Mouse (Mus musculus) neural tube, embryonic 14.5 days (tissue): ENCODE results near the gene Eef1e1. TPM values are rescaled to one million over a fixed set of nuclear protein-coding genes. Genes with fewer than 3 reads are reported as not detected.
"Not testable (repeated sequence)": the region's sequence is repeated elsewhere in the genome, so short reads cannot be mapped to it uniquely, and the experiment has no call there.

ENCODE experiments used
- ATAC-seq: fragments of 200-750 bp; cut with Nextera tagmentation; 2 replicates; pipeline ENCODE4 v1.8.0; 2017; ENCODE audit warnings: low read depth, mild to moderate bottlenecking, moderate TSS enrichment, moderate library complexity
- H3K27ac ChIP-seq: fragments of 300-500 bp; sonication (generic); 2 replicates; pipeline ENCODE4 v1.5.1; 2014; ENCODE audit warnings: low read depth, mild to moderate bottlenecking, control low read depth, low read length, moderate library complexity, mixed read lengths
- H3K27me3 ChIP-seq: fragments of 300-500 bp; sonication (generic); 2 replicates; pipeline ENCODE4 v1.6.1; 2014; ENCODE audit warnings: low read length; ENCODE audit not compliant: control insufficient read depth, insufficient read depth
- H3K36me3 ChIP-seq: fragments of 300-500 bp; sonication (generic); 2 replicates; pipeline ENCODE4 v1.6.1; 2014; ENCODE audit warnings: low read length, mixed read lengths; ENCODE audit not compliant: control insufficient read depth, insufficient read depth
- H3K4me1 ChIP-seq: fragments of 300-500 bp; sonication (generic); 2 replicates; pipeline ENCODE4 v1.6.1; 2014; ENCODE audit warnings: low read length; ENCODE audit not compliant: control insufficient read depth, insufficient read depth
- H3K4me2 ChIP-seq: fragments of 300-500 bp; sonication (generic); 2 replicates; pipeline ENCODE4 v1.6.1; 2014; ENCODE audit warnings: mild to moderate bottlenecking, low read depth, low read length, control low read depth
- H3K4me3 ChIP-seq: fragments of 300-500 bp; sonication (generic); 2 replicates; pipeline ENCODE4 v1.5.1; 2014; ENCODE audit warnings: low read depth, low read length, control low read depth, mixed read lengths
- H3K9ac ChIP-seq: fragments of 300-500 bp; sonication (generic); replicated peaks from 2 replicates; pipeline ENCODE4 v1.6.1; 2014; ENCODE audit warnings: low read depth, mild to moderate bottlenecking, control low read depth, low read length, mixed read lengths
- H3K9me3 ChIP-seq: fragments of 300-500 bp; sonication (generic); 2 replicates; pipeline ENCODE4 v1.6.1; 2016; ENCODE audit warnings: low read length; ENCODE audit not compliant: control insufficient read depth
- WGBS: fragments of 180-500 bp; shearing (Covaris S2); extraction: QIAGEN DNeasy Blood & Tissue Kit; methylation state at CpG from one replicate; pipeline ENCODE4 v1.1.7; 2014; 5-methylcytosine and 5-hydroxymethylcytosine counted together
- polyA plus RNA-seq: library from polyadenylated mRNA; unstranded; fragments of >200 nt; fragmentation: Nextera tagmentation; extraction: Ambion mirVana; gene quantifications from 2 replicates; pipeline ENCODE4 v1.2.1, GENCODE M21; 2014

Eef1e1 gene
- 84.0 and 109 TPM in 2 replicates for polyA plus RNA-seq

DNA sequence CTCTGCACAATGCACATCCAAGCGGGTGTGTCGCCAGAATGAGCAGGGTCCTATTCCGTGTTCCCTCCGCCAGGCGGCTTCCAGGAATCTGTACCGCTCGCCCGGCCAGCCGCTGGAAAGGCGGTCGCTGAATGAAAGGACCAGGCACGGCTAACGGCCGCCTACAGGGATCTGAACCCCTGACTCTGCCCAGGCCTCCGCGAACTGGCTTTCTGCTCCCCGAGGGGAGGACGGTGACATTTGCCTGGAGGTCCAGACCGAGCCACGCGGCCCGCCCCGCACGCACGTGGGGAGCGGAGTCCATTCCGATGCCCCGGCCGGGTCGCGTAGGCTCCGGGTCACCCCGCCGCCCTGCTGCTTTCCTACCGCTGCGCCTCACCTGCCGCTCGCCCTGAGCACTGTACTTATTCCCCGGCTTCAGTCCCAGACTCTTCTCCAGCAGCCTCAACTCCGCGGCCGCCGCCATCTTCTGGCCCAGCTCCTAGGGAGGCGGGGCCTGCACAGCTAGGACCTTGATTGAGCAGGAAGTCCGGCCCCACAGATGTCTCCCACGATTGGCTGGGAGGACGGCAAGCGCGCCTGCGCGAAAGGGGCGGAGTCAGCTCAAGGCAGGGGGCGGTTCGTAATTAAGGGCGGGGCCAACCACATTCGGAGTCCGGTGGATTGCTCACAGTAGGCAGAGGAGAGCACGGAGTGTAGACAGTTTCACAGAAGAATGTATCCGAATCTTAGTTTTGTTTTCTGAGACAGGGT lies at the start of gene Eef1e1:
Eef1e1 (minus strand) TSS at position 531 of the 753 bp plus-strand sequence.
- H3K4me3 ChIP-seq = peak within 1 kb of the TSS; percentile 91
- WGBS = under 1% methylated on average over 47 of the region's 59 CpGs
- peak within 1 kb of the TSS; percentile 70 for H3K4me2 ChIP-seq
- no peaks in the 10 kb centered on the region for H3K27me3 ChIP-seq
- peak within 1 kb of the TSS; percentile 73 for H3K27ac ChIP-seq
- peaks cover 6% of the 10 kb centered on the region; the same call in 1 of the 2 replicates for H3K4me1 ChIP-seq
- no peaks in the 10 kb centered on the region for H3K9me3 ChIP-seq
- peak; percentile 99 for ATAC-seq
- peak within 1 kb of the TSS; percentile 81 for H3K9ac ChIP-seq
- peaks cover 26% of the 10 kb centered on the region for H3K36me3 ChIP-seq

DNA sequence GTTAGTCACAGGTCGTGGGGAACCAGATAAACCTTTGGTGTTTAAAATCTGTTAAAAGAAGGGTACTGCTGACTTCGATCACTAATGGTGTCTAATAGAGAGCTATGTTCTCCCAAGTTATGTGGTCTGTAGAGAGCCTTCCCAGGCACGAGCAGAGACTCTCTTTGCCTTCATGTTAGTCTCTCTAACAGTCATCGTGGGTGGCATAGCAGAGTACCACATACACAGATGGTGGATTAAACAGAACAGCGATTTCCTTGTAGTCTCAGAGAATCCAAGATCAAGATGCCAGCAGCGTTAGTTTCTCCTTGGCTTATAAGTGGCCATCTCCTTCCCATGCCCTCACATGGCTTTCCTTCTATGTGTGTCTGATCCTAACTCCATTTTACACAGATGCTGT lies 32.0 kb upstream of the Eef1e1 start:
- Histone ChIP-seq H3K27ac (no peak overlapping the region), H3K4me3 (no peak overlapping the region), H3K9me3 (no peaks in the 10 kb centered on the region), H3K4me1 (no peaks in the 10 kb centered on the region), H3K4me2 (no peak overlapping the region), H3K27me3 (no peaks in the 10 kb centered on the region), H3K36me3 (no peaks in the 10 kb centered on the region), H3K9ac (no peak overlapping the region)
- WGBS = 85% methylated on average over 6 of the region's 6 CpGs
- no peak for ATAC-seq

DNA sequence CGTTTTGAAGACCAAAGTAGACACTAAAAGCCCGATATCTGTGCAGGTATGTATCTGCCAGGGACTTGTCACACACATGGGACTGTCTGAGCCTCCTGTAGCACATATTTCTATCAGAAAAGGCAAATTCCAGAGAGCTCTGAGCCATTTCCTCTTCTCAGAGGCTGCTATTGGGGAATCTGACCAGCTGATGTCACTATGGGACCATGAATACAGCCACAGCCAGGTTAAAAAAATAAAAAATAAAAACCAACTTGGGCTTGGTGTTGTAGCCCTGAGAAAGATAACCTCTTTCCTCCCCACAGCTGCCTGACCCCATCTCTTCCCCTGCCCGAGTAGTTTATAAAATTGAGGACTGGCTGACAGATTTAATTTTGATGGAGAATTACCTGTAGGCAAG lies 31.2 kb upstream of the Eef1e1 start:
- Histone ChIP-seq H3K36me3 (no peaks in the 10 kb centered on the region), H3K4me1 (no peaks in the 10 kb centered on the region), H3K27me3 (no peaks in the 10 kb centered on the region), H3K4me3 (no peak overlapping the region), H3K9ac (no peak overlapping the region), H3K9me3 (no peaks in the 10 kb centered on the region), H3K27ac (no peak overlapping the region), H3K4me2 (no peak overlapping the region)
- 62% methylated on average over 3 of the region's 3 CpGs for WGBS
- peak; percentile 60; the same call in 1 of the 2 replicates for ATAC-seq

DNA sequence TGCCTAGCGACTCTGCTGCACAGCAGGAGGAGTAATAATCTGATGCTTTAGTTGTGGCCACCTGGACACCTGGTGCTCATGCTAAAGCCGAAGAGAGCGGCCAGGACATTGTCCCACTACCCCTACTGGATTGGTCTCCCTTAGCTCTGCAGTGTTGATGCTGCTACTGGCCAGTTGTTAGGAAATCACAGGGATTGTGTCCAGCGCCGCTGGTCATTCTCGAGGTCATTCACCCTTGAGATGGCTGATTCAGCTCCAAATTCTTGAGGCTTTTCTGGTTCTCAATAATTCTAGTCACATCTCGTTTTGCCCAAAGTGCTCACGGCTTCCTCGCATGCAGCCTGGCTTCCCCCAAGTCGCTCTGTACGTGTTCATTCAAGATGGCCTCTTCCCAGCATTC lies 29.9 kb upstream of the Eef1e1 start:
- no peaks in the 10 kb centered on the region for H3K9me3 ChIP-seq
- no peak overlapping the region for H3K27ac ChIP-seq
- no peaks in the 10 kb centered on the region for H3K36me3 ChIP-seq
- no peaks in the 10 kb centered on the region for H3K4me1 ChIP-seq
- 90% methylated on average over 11 of the region's 11 CpGs for WGBS
- ATAC-seq = no peak
- no peak overlapping the region for H3K4me2 ChIP-seq
- H3K27me3 ChIP-seq = no peaks in the 10 kb centered on the region
- H3K9ac ChIP-seq = no peak overlapping the region
- no peak overlapping the region for H3K4me3 ChIP-seq

DNA sequence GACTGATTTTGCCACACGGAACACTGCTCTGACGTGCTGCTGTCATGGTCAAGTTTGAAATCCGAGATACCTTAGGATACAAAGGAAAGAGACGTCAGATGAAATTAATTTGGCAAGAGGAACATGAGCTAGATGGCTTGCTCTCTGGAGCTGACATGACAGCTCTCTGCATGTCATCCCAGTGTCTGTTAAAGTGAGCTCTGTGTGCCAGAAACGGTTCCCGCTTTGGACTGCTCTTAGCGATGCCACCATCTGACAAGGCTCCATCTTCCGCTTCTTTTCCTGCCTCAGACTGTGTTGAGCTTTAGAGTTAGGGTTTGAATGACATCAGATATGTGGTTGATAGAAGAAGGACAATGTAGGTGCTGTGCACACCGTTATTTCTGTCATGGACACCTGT lies 13.5 kb upstream of the Eef1e1 start:
- Histone ChIP-seq H3K27me3 (no peaks in the 10 kb centered on the region), H3K4me2 (no peak overlapping the region), H3K9ac (no peak overlapping the region), H3K9me3 (no peaks in the 10 kb centered on the region), H3K27ac (no peak overlapping the region), H3K36me3 (no peaks in the 10 kb centered on the region), H3K4me1 (no peaks in the 10 kb centered on the region), H3K4me3 (no peak overlapping the region)
- WGBS = 90% methylated on average over 9 of the region's 9 CpGs
- no peak for ATAC-seq

DNA sequence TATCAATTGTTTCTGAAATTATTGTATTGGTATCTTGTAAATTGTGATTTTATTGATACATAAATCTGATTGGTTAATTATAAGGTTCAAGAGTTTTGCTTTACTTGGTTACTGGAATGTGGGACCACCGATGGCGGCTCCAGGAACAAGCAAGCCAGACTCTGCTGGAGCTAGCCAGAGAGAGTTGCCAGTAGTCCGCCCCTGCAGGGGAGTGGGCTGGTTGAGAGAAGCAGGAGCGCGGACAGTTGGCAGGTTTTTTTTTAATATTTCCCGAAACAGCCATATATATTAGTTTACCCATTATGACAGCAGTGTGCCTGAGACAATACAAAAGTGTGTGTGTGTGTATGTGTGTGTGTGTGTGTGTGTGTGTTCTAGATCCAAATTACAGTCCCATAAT lies 12.6 kb upstream of the Eef1e1 start:
- not testable (repeated sequence) for H3K9me3 ChIP-seq, ATAC-seq, H3K36me3 ChIP-seq, H3K27me3 ChIP-seq, H3K27ac ChIP-seq, H3K4me2 ChIP-seq, H3K9ac ChIP-seq, H3K4me1 ChIP-seq, H3K4me3 ChIP-seq
- 88% methylated on average over 6 of the region's 6 CpGs for WGBS

DNA sequence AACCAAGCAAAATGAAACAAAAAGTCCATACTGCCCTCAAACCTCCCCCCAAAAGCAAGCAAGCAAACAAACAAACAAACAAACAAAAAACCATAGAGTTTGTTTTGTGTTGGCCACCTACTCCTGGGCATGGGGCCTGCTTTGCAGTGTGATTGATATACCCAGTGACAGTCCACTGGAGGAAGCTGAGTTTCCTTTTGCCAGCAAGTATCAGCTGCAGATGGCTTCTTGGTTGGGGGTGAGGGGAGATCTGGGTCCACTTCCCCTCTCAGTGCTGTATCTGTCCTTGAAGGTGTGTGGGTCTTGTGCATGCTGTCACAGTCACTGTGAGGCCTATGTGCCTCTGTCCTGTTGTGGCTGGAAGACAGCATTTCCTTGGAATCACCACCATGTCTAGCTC lies 11.2 kb upstream of the Eef1e1 start:
- no peaks in the 10 kb centered on the region for H3K4me1 ChIP-seq
- no peak for ATAC-seq
- no peaks in the 10 kb centered on the region for H3K36me3 ChIP-seq
- H3K4me2 ChIP-seq = no peak overlapping the region
- no peak overlapping the region for H3K4me3 ChIP-seq
- no peak overlapping the region for H3K27ac ChIP-seq
- no peaks in the 10 kb centered on the region for H3K9me3 ChIP-seq
- no peaks in the 10 kb centered on the region for H3K27me3 ChIP-seq
- H3K9ac ChIP-seq = no peak overlapping the region

DNA sequence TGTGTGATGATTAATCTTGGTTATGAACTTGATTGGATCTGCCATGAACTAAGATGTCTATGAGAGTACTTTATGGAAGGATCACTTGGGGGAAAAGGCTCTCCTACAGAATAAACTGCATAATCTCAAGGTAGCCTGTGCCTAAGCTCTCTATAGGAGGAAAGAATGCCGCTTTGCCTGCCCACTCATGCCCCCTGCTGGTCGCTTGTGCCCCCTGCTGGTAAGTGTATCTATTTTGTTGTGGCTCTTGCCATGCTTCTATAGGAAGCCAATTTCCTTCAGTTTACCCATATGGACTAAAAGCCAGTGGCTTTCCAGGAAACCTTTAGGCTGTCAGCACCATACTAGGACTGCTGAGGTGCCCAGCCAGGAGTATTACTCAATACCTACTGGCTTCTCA lies 9.7 kb upstream of the Eef1e1 start:
- no peaks in the 10 kb centered on the region for H3K27me3 ChIP-seq
- no peak for ATAC-seq
- no peak overlapping the region for H3K27ac ChIP-seq
- no peaks in the 10 kb centered on the region for H3K36me3 ChIP-seq
- H3K4me2 ChIP-seq = no peak overlapping the region
- no peaks in the 10 kb centered on the region for H3K4me1 ChIP-seq
- no peaks in the 10 kb centered on the region for H3K9me3 ChIP-seq
- WGBS = 25% methylated on average over 2 of the region's 2 CpGs
- no peak overlapping the region for H3K4me3 ChIP-seq
- no peak overlapping the region for H3K9ac ChIP-seq

DNA sequence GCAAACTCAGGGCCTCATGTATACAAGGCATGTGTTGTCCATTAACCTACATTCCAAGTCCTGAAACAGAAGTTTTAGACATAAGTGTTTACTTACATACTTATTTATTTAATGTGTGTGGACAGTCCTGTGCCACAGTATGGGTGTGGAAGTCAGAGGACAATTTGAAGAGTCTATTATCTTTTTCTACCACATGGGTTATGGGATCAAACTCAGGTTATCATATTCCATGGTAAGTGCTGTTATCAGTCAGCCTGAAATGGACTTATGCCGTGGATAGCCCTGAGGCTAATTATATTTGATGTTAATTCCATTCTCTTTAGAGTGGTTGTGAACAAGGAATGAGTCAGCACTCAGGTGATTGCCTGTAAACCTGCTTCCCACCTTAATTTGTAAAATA lies 5.9 kb upstream of the Eef1e1 start:
- Histone ChIP-seq H3K9me3 (no peaks in the 10 kb centered on the region), H3K4me1 (no peaks in the 10 kb centered on the region), H3K9ac (no peak overlapping the region), H3K27me3 (no peaks in the 10 kb centered on the region), H3K4me3 (no peak overlapping the region), H3K27ac (no peak overlapping the region), H3K36me3 (no peaks in the 10 kb centered on the region), H3K4me2 (no peak overlapping the region)
- 75% methylated on average over 1 of the region's 1 CpGs for WGBS
- ATAC-seq = no peak
